Mouse (Mus musculus) ES-Bruce4 (cell line): Measurements from ENCODE around the gene 3110082I17Rik.

Experiments
- CTCF ChIP-seq: IDR thresholded peaks from one replicate; pipeline ENCODE4 v1.8.1; 2011; ENCODE audit warnings: low read depth, low read length
- POLR2A ChIP-seq: IDR thresholded peaks from one replicate; pipeline ENCODE4 v1.8.1; 2011; ENCODE audit warnings: low read length; ENCODE audit not compliant: insufficient read depth

GRCm38 (mm10) chr5:139344687-139345363, 115.5 kb downstream of the 3110082I17Rik start:
- TF ChIP-seq CTCF, result no peak
- no peak for TF ChIP-seq POLR2A
